Mouse (Mus musculus): ENCODE measurements around the gene Dab1. TPM values are rescaled to one million over a fixed set of nuclear protein-coding genes. Genes with fewer than 3 reads are reported as not detected.

Dab1 gene
- polyA plus RNA-seq (2011; ENCODE audit: insufficient read length, low read depth, missing spikeins): not detected in 2 replicates

- H3K4me3 ChIP-seq (ENCODE audit: insufficient read depth, low read length): no peak within 1 kb of the TSS
Measured at GRCm38 (mm10) chr4:103619321-103619945, at the start of gene Dab1. Gene Dab1, plus strand, starts transcription at chr4:103619359.

GRCm38 (mm10) chr4:103571721-103572352, 47.3 kb upstream of the Dab1 start:
- TF ChIP-seq CTCF (IDR thresholded peaks at IDR 0.05; ENCODE audit: borderline replicate concordance, insufficient read depth, low read length) (no peak), POLR2A (IDR thresholded peaks at IDR 0.05; ENCODE audit: low read depth, low read length) (no peak)
- H3K4me3 ChIP-seq (ENCODE audit: insufficient read depth, low read length): no peak overlapping the region
- no peaks in the 10 kb centered on the region for H3K4me1 ChIP-seq (ENCODE audit: control insufficient read depth, insufficient read depth, low read length)
- no peak overlapping the region for H3K27ac ChIP-seq (ENCODE audit: insufficient read depth, low read length)

More at GRCm38 (mm10) chr4:103619321-103619945, at the start of gene Dab1:
- Histone ChIP-seq H3K4me1 (ENCODE audit: control insufficient read depth, insufficient read depth, low read length) (no peaks in the 10 kb centered on the region), H3K27ac (ENCODE audit: insufficient read depth, low read length) (no peak within 1 kb of the TSS)
- TF ChIP-seq CTCF (IDR thresholded peaks at IDR 0.05; ENCODE audit: borderline replicate concordance, insufficient read depth, low read length) (no peak), POLR2A (IDR thresholded peaks at IDR 0.05; ENCODE audit: low read depth, low read length) (no peak)

- no peak overlapping the region for H3K4me3 ChIP-seq (ENCODE audit: insufficient read depth, low read length)
- H3K4me1 ChIP-seq (ENCODE audit: control insufficient read depth, insufficient read depth, low read length): no peaks in the 10 kb centered on the region
- H3K27ac ChIP-seq (ENCODE audit: insufficient read depth, low read length): no peak overlapping the region
- TF ChIP-seq CTCF (IDR thresholded peaks at IDR 0.05; ENCODE audit: borderline replicate concordance, insufficient read depth, low read length) (no peak), POLR2A (IDR thresholded peaks at IDR 0.05; ENCODE audit: low read depth, low read length) (no peak)
Measured at GRCm38 (mm10) chr4:103575556-103575955, 43.6 kb upstream of the Dab1 start.

- TF ChIP-seq CTCF (IDR thresholded peaks at IDR 0.05; ENCODE audit: borderline replicate concordance, insufficient read depth, low read length) (no peak), POLR2A (IDR thresholded peaks at IDR 0.05; ENCODE audit: low read depth, low read length) (no peak)
- Histone ChIP-seq H3K4me3 (ENCODE audit: insufficient read depth, low read length) (no peak overlapping the region), H3K4me1 (ENCODE audit: control insufficient read depth, insufficient read depth, low read length) (no peaks in the 10 kb centered on the region), H3K27ac (ENCODE audit: insufficient read depth, low read length) (no peak overlapping the region)
Measured at GRCm38 (mm10) chr4:103576305-103576704, 42.9 kb upstream of the Dab1 start.

- no peak for TF ChIP-seq POLR2A (IDR thresholded peaks at IDR 0.05; ENCODE audit: low read depth, low read length)
- TF ChIP-seq CTCF (IDR thresholded peaks at IDR 0.05; ENCODE audit: borderline replicate concordance, insufficient read depth, low read length): no peak
- H3K4me3 ChIP-seq (ENCODE audit: insufficient read depth, low read length): no peak overlapping the region
- no peaks in the 10 kb centered on the region for H3K4me1 ChIP-seq (ENCODE audit: control insufficient read depth, insufficient read depth, low read length)
- H3K27ac ChIP-seq (ENCODE audit: insufficient read depth, low read length): no peak overlapping the region
Measured at GRCm38 (mm10) chr4:103577111-103577815, 41.9 kb upstream of the Dab1 start.

- Histone ChIP-seq H3K27ac (ENCODE audit: insufficient read depth, low read length) (no peak overlapping the region), H3K4me1 (ENCODE audit: control insufficient read depth, insufficient read depth, low read length) (no peaks in the 10 kb centered on the region), H3K4me3 (ENCODE audit: insufficient read depth, low read length) (no peak overlapping the region)
- no peak for TF ChIP-seq CTCF (IDR thresholded peaks at IDR 0.05; ENCODE audit: borderline replicate concordance, insufficient read depth, low read length)
- TF ChIP-seq POLR2A (IDR thresholded peaks at IDR 0.05; ENCODE audit: low read depth, low read length): no peak
Measured at GRCm38 (mm10) chr4:103577821-103578220, 41.3 kb upstream of the Dab1 start.

GRCm38 (mm10) chr4:103580021-103580420, 39.1 kb upstream of the Dab1 start:
- H3K4me1 ChIP-seq (ENCODE audit: control insufficient read depth, insufficient read depth, low read length): no peaks in the 10 kb centered on the region
- H3K27ac ChIP-seq (ENCODE audit: insufficient read depth, low read length): no peak overlapping the region
- TF ChIP-seq POLR2A (IDR thresholded peaks at IDR 0.05; ENCODE audit: low read depth, low read length) (no peak), CTCF (IDR thresholded peaks at IDR 0.05; ENCODE audit: borderline replicate concordance, insufficient read depth, low read length) (no peak)
- H3K4me3 ChIP-seq (ENCODE audit: insufficient read depth, low read length): no peak overlapping the region

- Histone ChIP-seq H3K4me3 (ENCODE audit: insufficient read depth, low read length) (no peak overlapping the region), H3K4me1 (ENCODE audit: control insufficient read depth, insufficient read depth, low read length) (no peaks in the 10 kb centered on the region), H3K27ac (ENCODE audit: insufficient read depth, low read length) (no peak overlapping the region)
- TF ChIP-seq POLR2A (IDR thresholded peaks at IDR 0.05; ENCODE audit: low read depth, low read length) (no peak), CTCF (IDR thresholded peaks at IDR 0.05; ENCODE audit: borderline replicate concordance, insufficient read depth, low read length) (no peak)
Measured at GRCm38 (mm10) chr4:103615011-103615410, 4.1 kb upstream of the Dab1 start.

- no peak overlapping the region for H3K4me3 ChIP-seq (ENCODE audit: insufficient read depth, low read length)
- no peaks in the 10 kb centered on the region for H3K4me1 ChIP-seq (ENCODE audit: control insufficient read depth, insufficient read depth, low read length)
- TF ChIP-seq CTCF (IDR thresholded peaks at IDR 0.05; ENCODE audit: borderline replicate concordance, insufficient read depth, low read length): no peak
- TF ChIP-seq POLR2A (IDR thresholded peaks at IDR 0.05; ENCODE audit: low read depth, low read length): no peak
- no peak overlapping the region for H3K27ac ChIP-seq (ENCODE audit: insufficient read depth, low read length)
Measured at GRCm38 (mm10) chr4:103619946-103620371, 800 bp downstream of the Dab1 start.

Data from embryonic fibroblast, embryonic 13.5 days (primary cell).